15 mouse cellular contexts compared by ENCODE assay signal in genomic region chr13:45718850-45719249, GRCm38 (mm10).
A peak's percentile ranks its signal among the peaks of the same experiment; 100 is the strongest.
DNase-seq lines count a peak whose midpoint lies in the region; ATAC-seq and TF ChIP-seq lines count a peak whose summit lies in the region.
"Had no signal": no experiment of that assay in that cellular context is flagged by ENCODE, and none has a peak within 500 bp of the region (broad histone marks: within the 10 kb centered on the region; RNA-seq: fewer than 3 reads in every experiment).

No protein-coding gene starts in this region.

- TF ChIP-seq CTCF in lung, postnatal 0 days (IDR thresholded peaks at IDR 0.05): no peak
- no peak for TF ChIP-seq CTCF in Patski (IDR thresholded peaks at IDR 0.05)

- CTCF ChIA-PET in Patski (lab: Charles Lee): interaction anchor here (0.7 to 2.0 kb wide), 2 partner anchors 11 to 89 kb away, joined by 3 to 6 read pairs; no protein-coding TSS in a partner anchor

- TF ChIP-seq EP300 in lung, postnatal 0 days (IDR thresholded peaks at IDR 0.05): no peak

- H3K27ac ChIP-seq in lung, postnatal 0 days (ENCODE audit: low read length): no peak overlapping the region
- H3K27ac ChIP-seq in intestine, embryonic 16.5 days (ENCODE audit: low read length): no peak overlapping the region
- H3K27ac ChIP-seq: heart, adult 2 months; hindbrain, embryonic 15.5 days; liver, embryonic 15.5 days had no signal

- H3K9me3 ChIP-seq in lung, postnatal 0 days (ENCODE audit: low read length): no peaks in the 10 kb centered on the region
- no peaks in the 10 kb centered on the region for H3K9me3 ChIP-seq in intestine, embryonic 16.5 days (ENCODE audit: control insufficient read depth, low read length)
- H3K9me3 ChIP-seq: hindbrain, embryonic 15.5 days; liver, embryonic 15.5 days; megakaryocyte, embryonic 14.5 days had no signal

- H3K4me3 ChIP-seq in lung, postnatal 0 days (ENCODE audit: low read depth, low read length): no peak overlapping the region
- no peak overlapping the region for H3K4me3 ChIP-seq in intestine, embryonic 16.5 days (ENCODE audit: low read length)
- H3K4me3 ChIP-seq: heart, adult 2 months; hindbrain, embryonic 15.5 days; liver, embryonic 15.5 days; megakaryocyte, embryonic 14.5 days had no signal

- peak; percentile 67 for ATAC-seq in lung, postnatal 0 days
- peak; percentile 44 for ATAC-seq in Patski
- ATAC-seq in intestine, embryonic 16.5 days: peak; percentile 84

- peak; percentile 57 for DNase-seq in lung, postnatal 0 days (ENCODE audit: low spot score)
- no peak for DNase-seq in lung, postnatal 4 days
- DNase-seq in Patski (ENCODE audit: low read depth, low spot score): peak; percentile 33
- DNase-seq in yolk sac, embryonic 10.5 days (ENCODE audit: low spot score): peak; percentile 30
- DNase-seq in ovary, postnatal 10 days (ENCODE audit: low spot score): no peak
- DNase-seq in gastrocnemius, adult 18-20 months (ENCODE audit: low spot score): no peak
- DNase-seq: cerebellum, adult 2 months; heart, adult 2 months; heart, postnatal 10 days; kidney, postnatal 10 days; right cerebral cortex, postnatal 25 days had no signal

- H3K36me3 ChIP-seq in lung, postnatal 0 days (ENCODE audit: insufficient read depth, low read length): no peaks in the 10 kb centered on the region
- H3K36me3 ChIP-seq in intestine, embryonic 16.5 days (ENCODE audit: control insufficient read depth, insufficient read depth, low read length): no peaks in the 10 kb centered on the region
- H3K36me3 ChIP-seq: hindbrain, embryonic 15.5 days; liver, embryonic 15.5 days had no signal

- 45% methylated on average over 3 of the region's 3 CpGs for WGBS in lung, postnatal 0 days
- WGBS in intestine, embryonic 16.5 days: 37% methylated on average over 3 of the region's 3 CpGs

- POLR2A ChIA-PET in Patski (lab: Charles Lee): interaction anchor here (0.9 kb wide), 1 partner anchor 11 kb away, joined by 3 read pairs; no protein-coding TSS in a partner anchor

- no peak overlapping the region for H3K9ac ChIP-seq in lung, postnatal 0 days (replicated peaks; ENCODE audit: low read depth)
- H3K9ac ChIP-seq in intestine, embryonic 16.5 days (ENCODE audit: low read depth, low read length): no peak overlapping the region
- H3K9ac ChIP-seq: hindbrain, embryonic 15.5 days; liver, embryonic 15.5 days had no signal

- peaks cover 2% of the 10 kb centered on the region; the same call in 1 of the 2 replicates for H3K4me1 ChIP-seq in lung, postnatal 0 days (ENCODE audit: insufficient read depth, low read depth, low read length)
- peaks cover 8% of the 10 kb centered on the region for H3K4me1 ChIP-seq in intestine, embryonic 16.5 days (ENCODE audit: control insufficient read depth, insufficient read depth, low read length)
- H3K4me1 ChIP-seq: liver, embryonic 15.5 days had no signal

- in situ Hi-C loops in Patski (cut with MboI; ENCODE audit: low pct_unique_long_range_greater_than_20kb): no loop called here

- no peaks in the 10 kb centered on the region for H3K27me3 ChIP-seq in lung, postnatal 0 days (replicated peaks; ENCODE audit: insufficient read depth, low read length)
- no peaks in the 10 kb centered on the region for H3K27me3 ChIP-seq in Patski
- H3K27me3 ChIP-seq in intestine, embryonic 16.5 days (replicated peaks; ENCODE audit: control insufficient read depth, insufficient read depth, low read length): no peaks in the 10 kb centered on the region
- H3K27me3 ChIP-seq: hindbrain, embryonic 15.5 days; liver, embryonic 15.5 days; megakaryocyte, embryonic 14.5 days had no signal

- H3K4me2 ChIP-seq in lung, postnatal 0 days (replicated peaks; ENCODE audit: low read depth, low read length): no peak overlapping the region
- H3K4me2 ChIP-seq in intestine, embryonic 16.5 days (ENCODE audit: low read depth, low read length): no peak overlapping the region
- H3K4me2 ChIP-seq: hindbrain, embryonic 15.5 days; liver, embryonic 15.5 days had no signal

Comparison
In these comparisons a context has a peak if more than half of its experiments do, and no peak if none do; other contexts are left out.
1. DNase-seq: peak in lung, postnatal 0 days (single experiment), Patski (single experiment) and yolk sac, embryonic 10.5 days (single experiment); none in lung, postnatal 4 days (0 of 2), ovary, postnatal 10 days (single experiment) and gastrocnemius, adult 18-20 months (single experiment).
2. Peak in every context shown above with its lines, with median percentiles within 50 percentile points of each other: ATAC-seq.